In the genomic region with DNA sequence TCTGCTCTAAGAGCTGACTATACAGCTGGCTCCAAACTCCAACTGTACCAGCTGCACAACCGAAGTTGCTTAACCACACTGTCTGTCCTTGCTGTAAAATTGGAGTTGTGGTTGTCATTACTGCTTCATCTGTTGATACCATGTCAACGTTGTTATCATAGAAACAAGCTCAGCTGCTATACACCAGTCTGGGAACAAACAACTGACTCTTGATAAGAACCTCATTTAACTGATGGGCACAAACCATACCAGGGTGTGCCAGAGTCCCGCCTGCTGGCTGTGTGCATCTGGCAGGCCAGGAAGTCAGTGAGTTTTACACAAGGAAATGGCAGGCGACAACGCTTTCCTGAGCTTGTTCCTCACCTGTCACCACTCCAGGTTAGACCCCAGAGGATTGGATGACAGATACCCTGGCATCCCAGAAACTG, we compare ENCODE assay signal across 13 mouse cellular contexts. TPM values are rescaled to one million over a fixed set of nuclear protein-coding genes. Genes with fewer than 3 reads are reported as not detected.
DNase-seq lines count a peak whose midpoint lies in the region; ATAC-seq lines count a peak whose summit lies in the region.
"Had no signal": no experiment of that assay in that cellular context is flagged by ENCODE, and none has a peak within 500 bp of the region (broad histone marks: within the 10 kb centered on the region; RNA-seq: fewer than 3 reads in every experiment).

No protein-coding gene starts in this region.

- H3K9me3 ChIP-seq in heart, embryonic 13.5 days = no peaks in the 10 kb centered on the region
- H3K9me3 ChIP-seq in heart, embryonic 11.5 days (replicated peaks; ENCODE audit: control insufficient read depth, low read length) = no peaks in the 10 kb centered on the region
- H3K9me3 ChIP-seq in forebrain, embryonic 15.5 days = no peaks in the 10 kb centered on the region
- H3K9me3 ChIP-seq: embryonic facial prominence, embryonic 12.5 days; limb, embryonic 15.5 days; neural tube, embryonic 15.5 days had no signal

- H3K4me2 ChIP-seq in heart, embryonic 13.5 days = no peak overlapping the region
- no peak overlapping the region for H3K4me2 ChIP-seq in heart, embryonic 11.5 days
- no peak overlapping the region for H3K4me2 ChIP-seq in forebrain, embryonic 15.5 days (replicated peaks)
- H3K4me2 ChIP-seq: embryonic facial prominence, embryonic 12.5 days; limb, embryonic 15.5 days; neural tube, embryonic 15.5 days had no signal

- WGBS in heart, embryonic 13.5 days = 66% methylated on average over 5 of the region's 5 CpGs
- WGBS in heart, embryonic 11.5 days (ENCODE audit: insufficient replicate concordance) = 76% methylated on average over 5 of the region's 5 CpGs
- WGBS in forebrain, embryonic 15.5 days = 95% methylated on average over 5 of the region's 5 CpGs

- H3K4me1 ChIP-seq in heart, embryonic 13.5 days = peaks cover 15% of the 10 kb centered on the region
- H3K4me1 ChIP-seq in heart, embryonic 11.5 days (ENCODE audit: control insufficient read depth, insufficient read depth, low read length) = peaks cover 5% of the 10 kb centered on the region
- no peaks in the 10 kb centered on the region for H3K4me1 ChIP-seq in forebrain, embryonic 15.5 days
- H3K4me1 ChIP-seq: limb, embryonic 15.5 days; neural tube, embryonic 15.5 days had no signal

- DNase-seq in 416B (ENCODE audit: low read depth) (peak; percentile 24), MN1 (ENCODE audit: low spot score) (no peak)
- peak; percentile 43 for DNase-seq in lung, postnatal 25 days (ENCODE audit: low spot score)
- no peak for DNase-seq in Muller cell, postnatal 12 days (ENCODE audit: inconsistent ontology term)
- DNase-seq: B cell, adult 2 months had no signal

- no peak for ATAC-seq in heart, embryonic 13.5 days (ENCODE audit: extremely low read depth, insufficient number of reproducible peaks, low FRiP score, low TSS enrichment)
- ATAC-seq in heart, embryonic 11.5 days (replicated peaks; ENCODE audit: insufficient number of reproducible peaks, low FRiP score, low TSS enrichment) = no peak
- ATAC-seq in hematopoietic stem cell, adult 5-6 weeks (replicated peaks in 1 of 2; ENCODE audit: insufficient read depth in 1 of 2, low FRiP score in 2 of 2, low TSS enrichment in 1 of 2, low read depth in 1 of 2, poor library complexity in 2 of 2, severe bottlenecking in 2 of 2) = peak; percentile 39 to 67
- no peak for ATAC-seq in forebrain, embryonic 15.5 days (replicated peaks)
- ATAC-seq: hindbrain, embryonic 16.5 days had no signal

- H3K4me3 ChIP-seq in heart, embryonic 13.5 days = no peak overlapping the region
- H3K4me3 ChIP-seq in heart, embryonic 11.5 days (ENCODE audit: low read depth, low read length) = no peak overlapping the region
- H3K4me3 ChIP-seq in forebrain, embryonic 15.5 days = no peak overlapping the region
- H3K4me3 ChIP-seq: embryonic facial prominence, embryonic 12.5 days; limb, embryonic 15.5 days; neural tube, embryonic 15.5 days had no signal

- no peak overlapping the region for H3K9ac ChIP-seq in heart, embryonic 13.5 days
- H3K9ac ChIP-seq in heart, embryonic 11.5 days (ENCODE audit: low read depth, low read length) = no peak overlapping the region
- H3K9ac ChIP-seq in forebrain, embryonic 15.5 days (replicated peaks) = no peak overlapping the region
- H3K9ac ChIP-seq: embryonic facial prominence, embryonic 12.5 days; limb, embryonic 15.5 days; neural tube, embryonic 15.5 days had no signal

- H3K36me3 ChIP-seq in heart, embryonic 13.5 days = peaks cover 63% of the 10 kb centered on the region
- peaks cover 7% of the 10 kb centered on the region for H3K36me3 ChIP-seq in heart, embryonic 11.5 days (ENCODE audit: control insufficient read depth, insufficient read depth, low read length)
- peaks cover 18% of the 10 kb centered on the region for H3K36me3 ChIP-seq in forebrain, embryonic 15.5 days

- 0 out of 2 replicates have a peak overlapping the region, but pooled peaks have one; percentile 28 for H3K27ac ChIP-seq in heart, embryonic 13.5 days (replicated peaks)
- H3K27ac ChIP-seq in heart, embryonic 11.5 days (ENCODE audit: low read depth, low read length) = no peak overlapping the region
- no peak overlapping the region for H3K27ac ChIP-seq in forebrain, embryonic 15.5 days (replicated peaks)
- H3K27ac ChIP-seq: embryonic facial prominence, embryonic 12.5 days; neural tube, embryonic 15.5 days had no signal

- no peaks in the 10 kb centered on the region for H3K27me3 ChIP-seq in heart, embryonic 13.5 days (replicated peaks)
- no peaks in the 10 kb centered on the region for H3K27me3 ChIP-seq in heart, embryonic 11.5 days (ENCODE audit: control insufficient read depth, insufficient read depth, low read length)
- H3K27me3 ChIP-seq in forebrain, embryonic 15.5 days = no peaks in the 10 kb centered on the region
- H3K27me3 ChIP-seq: embryonic facial prominence, embryonic 12.5 days; limb, embryonic 15.5 days; neural tube, embryonic 15.5 days had no signal

RNA-seq across cellular contexts. Expression of gene Smim6, which starts 0.7 kb away (rescaled TPM):
- 1.4 TPM in 2 replicates for polyA plus RNA-seq in heart, embryonic 13.5 days (2015; fragmentation: Nextera tagmentation; extraction: Ambion mirVana)
- 0.46 and 1.2 TPM in 2 replicates for polyA plus RNA-seq in heart, embryonic 11.5 days (2014; fragmentation: Nextera tagmentation; extraction: Ambion mirVana)
- 3.8 and 6.6 TPM in 2 replicates for total RNA-seq in hematopoietic stem cell, adult 5-6 weeks (2017)
- polyA plus RNA-seq in forebrain, embryonic 15.5 days (2015; fragmentation: Nextera tagmentation; extraction: Ambion mirVana) = 0.94 and 1.1 TPM in 2 replicates

RNA-seq across cellular contexts. Expression of gene Smim5, which starts 11.4 kb away (rescaled TPM):
- polyA plus RNA-seq in heart, embryonic 13.5 days (2015; fragmentation: Nextera tagmentation; extraction: Ambion mirVana) = 20.0 and 24.2 TPM in 2 replicates
- 19.6 and 21.8 TPM in 2 replicates for polyA plus RNA-seq in heart, embryonic 11.5 days (2014; fragmentation: Nextera tagmentation; extraction: Ambion mirVana)
- total RNA-seq in hematopoietic stem cell, adult 5-6 weeks (2017) = 7.3 and 32.0 TPM in 2 replicates
- 1.2 and 2.5 TPM in 2 replicates for polyA plus RNA-seq in forebrain, embryonic 15.5 days (2015; fragmentation: Nextera tagmentation; extraction: Ambion mirVana)

RNA-seq across cellular contexts. Expression of gene Sap30bp, which starts 21.9 kb away (rescaled TPM):
- polyA plus RNA-seq in heart, embryonic 13.5 days (2015; fragmentation: Nextera tagmentation; extraction: Ambion mirVana) = 23.3 and 24.8 TPM in 2 replicates
- polyA plus RNA-seq in heart, embryonic 11.5 days (2014; fragmentation: Nextera tagmentation; extraction: Ambion mirVana) = 27.9 and 28.3 TPM in 2 replicates
- 116 and 170 TPM in 2 replicates for total RNA-seq in hematopoietic stem cell, adult 5-6 weeks (2017)
- polyA plus RNA-seq in forebrain, embryonic 15.5 days (2015; fragmentation: Nextera tagmentation; extraction: Ambion mirVana) = 53.3 and 53.6 TPM in 2 replicates

RNA-seq across cellular contexts. Expression of gene Recql5, which starts 22.1 kb away (rescaled TPM):
- polyA plus RNA-seq in heart, embryonic 13.5 days (2015; fragmentation: Nextera tagmentation; extraction: Ambion mirVana) = 11.6 and 12.7 TPM in 2 replicates
- polyA plus RNA-seq in heart, embryonic 11.5 days (2014; fragmentation: Nextera tagmentation; extraction: Ambion mirVana) = 12.3 and 13.0 TPM in 2 replicates
- 13.6 and 14.8 TPM in 2 replicates for total RNA-seq in hematopoietic stem cell, adult 5-6 weeks (2017)
- polyA plus RNA-seq in forebrain, embryonic 15.5 days (2015; fragmentation: Nextera tagmentation; extraction: Ambion mirVana) = 24.6 and 29.2 TPM in 2 replicates

RNA-seq across cellular contexts. Expression of gene Myo15b, which starts 52.9 kb away (rescaled TPM):
- polyA plus RNA-seq in heart, embryonic 13.5 days (2015; fragmentation: Nextera tagmentation; extraction: Ambion mirVana) = 0.17 and 0.27 TPM in 2 replicates
- polyA plus RNA-seq in heart, embryonic 11.5 days (2014; fragmentation: Nextera tagmentation; extraction: Ambion mirVana) = 0.06 and 0.39 TPM in 2 replicates
- 0.60 and 0.75 TPM in 2 replicates for total RNA-seq in hematopoietic stem cell, adult 5-6 weeks (2017)
- 0.17 TPM in 1 of 2 replicates, not detected in the other for polyA plus RNA-seq in forebrain, embryonic 15.5 days (2015; fragmentation: Nextera tagmentation; extraction: Ambion mirVana)

Comparison
In these comparisons a context has a peak if more than half of its experiments do, and no peak if none do; other contexts are left out.
1. ATAC-seq: peak in hematopoietic stem cell, adult 5-6 weeks (2 of 2); none in heart, embryonic 13.5 days (single experiment), heart, embryonic 11.5 days (single experiment) and forebrain, embryonic 15.5 days (single experiment).
2. DNase-seq: peak in 416B (single experiment) and lung, postnatal 25 days (single experiment); none in Muller cell, postnatal 12 days (single experiment) and MN1 (single experiment).